17 mouse cellular contexts compared by ENCODE assay signal in the genomic region with DNA sequence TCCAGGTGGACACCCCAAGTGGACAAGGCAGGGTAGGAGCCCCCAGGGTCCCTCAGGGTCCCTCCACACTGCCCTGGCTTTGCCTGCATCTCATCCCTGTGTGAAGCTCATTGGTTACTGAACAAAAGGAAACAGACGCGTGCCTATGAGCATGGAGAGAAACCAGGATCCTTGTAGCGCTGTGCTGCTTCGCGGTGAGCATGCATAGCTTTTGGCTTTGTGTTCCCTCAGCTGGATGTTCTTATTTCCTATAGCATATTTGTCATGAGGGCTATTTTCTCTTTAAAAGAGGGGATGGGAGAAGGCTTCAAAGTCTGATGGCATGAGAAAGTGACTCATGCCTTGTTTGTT. TPM values are rescaled to one million over a fixed set of nuclear protein-coding genes. Genes with fewer than 3 reads are reported as not detected.
DNase-seq lines count a peak whose midpoint lies in the region; ATAC-seq lines count a peak whose summit lies in the region.
"Had no signal": no experiment of that assay in that cellular context is flagged by ENCODE, and none has a peak within 500 bp of the region (broad histone marks: within the 10 kb centered on the region; RNA-seq: fewer than 3 reads in every experiment).

No protein-coding gene starts in this region.

- H3K36me3 ChIP-seq in forebrain, embryonic 10.5 days (replicated peaks), result no peaks in the 10 kb centered on the region; the same call in 1 of the 2 replicates
- H3K36me3 ChIP-seq in forebrain, embryonic 12.5 days (replicated peaks), result no peaks in the 10 kb centered on the region
- H3K36me3 ChIP-seq in liver, embryonic 11.5 days (ENCODE audit: control insufficient read depth, insufficient read depth, low read length), result peaks cover 14% of the 10 kb centered on the region
- peaks cover 97% of the 10 kb centered on the region for H3K36me3 ChIP-seq in liver, embryonic 12.5 days

- H3K4me2 ChIP-seq in forebrain, embryonic 12.5 days, result no peak overlapping the region
- peak overlapping the region; percentile 65 for H3K4me2 ChIP-seq in liver, embryonic 11.5 days
- H3K4me2 ChIP-seq in liver, embryonic 12.5 days, result peak overlapping the region; percentile 68
- H3K4me2 ChIP-seq: hindbrain, embryonic 14.5 days; lung, embryonic 14.5 days had no signal

- no peak for DNase-seq in forebrain, embryonic 10.5 days (ENCODE audit: extremely low spot score, low spot score)
- no peak for DNase-seq in liver, embryonic 11.5 days (ENCODE audit: low spot score)
- DNase-seq in liver, result no peak
- peak; percentile 56 for DNase-seq in thymus, postnatal 14 days
- DNase-seq in cerebellum, postnatal 10 days, result no peak
- DNase-seq: adrenal gland, postnatal 36 days; B cell, adult 2 months; forebrain, postnatal 0 days; kidney, adult 2 months; kidney, postnatal 36 days; lung, embryonic 14.5 days; right cerebral cortex, postnatal 14 days had no signal

- no peaks in the 10 kb centered on the region for H3K27me3 ChIP-seq in forebrain, embryonic 10.5 days (ENCODE audit: poor library complexity, severe bottlenecking)
- no peaks in the 10 kb centered on the region for H3K27me3 ChIP-seq in forebrain, embryonic 12.5 days
- H3K27me3 ChIP-seq in liver, embryonic 11.5 days (replicated peaks; ENCODE audit: control insufficient read depth, insufficient read depth, low read length), result no peaks in the 10 kb centered on the region
- no peaks in the 10 kb centered on the region for H3K27me3 ChIP-seq in liver, embryonic 12.5 days (replicated peaks)

- peak overlapping the region; percentile 20; the same call in 1 of the 2 replicates for H3K27ac ChIP-seq in forebrain, embryonic 10.5 days
- no peak overlapping the region for H3K27ac ChIP-seq in forebrain, embryonic 12.5 days
- peak overlapping the region; percentile 98 for H3K27ac ChIP-seq in liver, embryonic 11.5 days (ENCODE audit: low read depth, low read length)
- H3K27ac ChIP-seq in liver, embryonic 12.5 days, result peak overlapping the region; percentile 98
- H3K27ac ChIP-seq: hindbrain, embryonic 14.5 days had no signal

- H3K4me3 ChIP-seq in forebrain, embryonic 10.5 days, result no peak overlapping the region
- no peak overlapping the region for H3K4me3 ChIP-seq in forebrain, embryonic 12.5 days (replicated peaks)
- H3K4me3 ChIP-seq in liver, embryonic 11.5 days (ENCODE audit: low read depth, low read length), result no peak overlapping the region
- peak overlapping the region; percentile 32 for H3K4me3 ChIP-seq in liver, embryonic 12.5 days

- no peak for ATAC-seq in forebrain, embryonic 12.5 days (ENCODE audit: low FRiP score)
- ATAC-seq in liver, embryonic 11.5 days (replicated peaks; ENCODE audit: low FRiP score), result no peak
- ATAC-seq in liver, embryonic 12.5 days, result no peak
- no peak for ATAC-seq in frontal cortex, adult (ENCODE audit: low TSS enrichment)
- ATAC-seq: forebrain, postnatal 0 days had no signal

- no peaks in the 10 kb centered on the region; the same call in 1 of the 2 replicates for H3K4me1 ChIP-seq in forebrain, embryonic 10.5 days
- peaks cover 6% of the 10 kb centered on the region; the same call in 1 of the 2 replicates for H3K4me1 ChIP-seq in forebrain, embryonic 12.5 days
- peaks cover 49% of the 10 kb centered on the region for H3K4me1 ChIP-seq in liver, embryonic 11.5 days (replicated peaks; ENCODE audit: control insufficient read depth, insufficient read depth, low read length)
- H3K4me1 ChIP-seq in liver, embryonic 12.5 days, result peaks cover 84% of the 10 kb centered on the region

- WGBS in forebrain, embryonic 10.5 days, result 98% methylated on average over 5 of the region's 5 CpGs
- WGBS in forebrain, embryonic 12.5 days, result 96% methylated on average over 5 of the region's 5 CpGs
- 91% methylated on average over 5 of the region's 5 CpGs for WGBS in liver, embryonic 11.5 days
- WGBS in liver, embryonic 12.5 days (ENCODE audit: insufficient replicate concordance), result 86% methylated on average over 5 of the region's 5 CpGs

- H3K9ac ChIP-seq in forebrain, embryonic 12.5 days, result no peak overlapping the region
- peak overlapping the region; percentile 49 for H3K9ac ChIP-seq in liver, embryonic 11.5 days (ENCODE audit: low read depth, low read length)
- H3K9ac ChIP-seq in liver, embryonic 12.5 days, result peak overlapping the region; percentile 71
- H3K9ac ChIP-seq: forebrain, postnatal 0 days; hindbrain, embryonic 14.5 days; lung, embryonic 14.5 days had no signal

- no peaks in the 10 kb centered on the region for H3K9me3 ChIP-seq in forebrain, embryonic 10.5 days
- no peaks in the 10 kb centered on the region for H3K9me3 ChIP-seq in forebrain, embryonic 12.5 days
- no peaks in the 10 kb centered on the region for H3K9me3 ChIP-seq in liver, embryonic 11.5 days (ENCODE audit: control insufficient read depth, low read length)
- H3K9me3 ChIP-seq in liver, embryonic 12.5 days (replicated peaks), result no peaks in the 10 kb centered on the region
- H3K9me3 ChIP-seq: G1E had no signal

RNA-seq across cellular contexts. Expression of a gene that starts 18.8 kb away (rescaled TPM):
- 7.4 and 7.7 TPM in 2 replicates for polyA plus RNA-seq in forebrain, embryonic 10.5 days (2016; fragmentation: Nextera tagmentation; extraction: Ambion mirVana)
- 6.0 and 7.8 TPM in 2 replicates for polyA plus RNA-seq in forebrain, embryonic 12.5 days (2016; fragmentation: Nextera tagmentation; extraction: Ambion mirVana)
- polyA plus RNA-seq in liver, embryonic 11.5 days (2014; fragmentation: Nextera tagmentation; extraction: Ambion mirVana), result 41.3 and 44.9 TPM in 2 replicates
- 59.0 and 62.7 TPM in 2 replicates for polyA plus RNA-seq in liver, embryonic 12.5 days (2016; fragmentation: Nextera tagmentation; extraction: Ambion mirVana)

RNA-seq across cellular contexts. Expression of a gene that starts 28.9 kb away (rescaled TPM):
- 118 and 119 TPM in 2 replicates for polyA plus RNA-seq in forebrain, embryonic 10.5 days (2016; fragmentation: Nextera tagmentation; extraction: Ambion mirVana)
- polyA plus RNA-seq in forebrain, embryonic 12.5 days (2016; fragmentation: Nextera tagmentation; extraction: Ambion mirVana), result 126 TPM in 2 replicates
- polyA plus RNA-seq in liver, embryonic 11.5 days (2014; fragmentation: Nextera tagmentation; extraction: Ambion mirVana), result 78.8 and 86.8 TPM in 2 replicates
- polyA plus RNA-seq in liver, embryonic 12.5 days (2016; fragmentation: Nextera tagmentation; extraction: Ambion mirVana), result 58.2 and 61.3 TPM in 2 replicates

RNA-seq across cellular contexts. Expression of a gene that starts 45.6 kb away (rescaled TPM):
- polyA plus RNA-seq in forebrain, embryonic 10.5 days (2016; fragmentation: Nextera tagmentation; extraction: Ambion mirVana), result 93.2 and 93.7 TPM in 2 replicates
- polyA plus RNA-seq in forebrain, embryonic 12.5 days (2016; fragmentation: Nextera tagmentation; extraction: Ambion mirVana), result 83.9 and 92.1 TPM in 2 replicates
- 65.4 and 72.5 TPM in 2 replicates for polyA plus RNA-seq in liver, embryonic 11.5 days (2014; fragmentation: Nextera tagmentation; extraction: Ambion mirVana)
- 48.1 and 49.5 TPM in 2 replicates for polyA plus RNA-seq in liver, embryonic 12.5 days (2016; fragmentation: Nextera tagmentation; extraction: Ambion mirVana)

RNA-seq across cellular contexts. Expression of a gene that starts 58.2 kb away (rescaled TPM):
- 142 and 145 TPM in 2 replicates for polyA plus RNA-seq in forebrain, embryonic 10.5 days (2016; fragmentation: Nextera tagmentation; extraction: Ambion mirVana)
- 193 and 211 TPM in 2 replicates for polyA plus RNA-seq in forebrain, embryonic 12.5 days (2016; fragmentation: Nextera tagmentation; extraction: Ambion mirVana)
- polyA plus RNA-seq in liver, embryonic 11.5 days (2014; fragmentation: Nextera tagmentation; extraction: Ambion mirVana), result 88.1 and 92.4 TPM in 2 replicates
- polyA plus RNA-seq in liver, embryonic 12.5 days (2016; fragmentation: Nextera tagmentation; extraction: Ambion mirVana), result 90.8 and 105 TPM in 2 replicates
